Mouse (Mus musculus) CD4-positive, CD25-positive, alpha-beta regulatory T cell (primary cell): Measurements from ENCODE around the gene Cd5l. TPM values are rescaled to one million over a fixed set of nuclear protein-coding genes. Genes with fewer than 3 reads are reported as not detected.

Experiments used
- polyA plus RNA-seq: library from polyadenylated mRNA; unstranded; fragments of 100-300 nt; shearing (Covaris generic); gene quantifications from one replicate; pipeline ENCODE4 v1.2.1, GENCODE M21; 2017

Cd5l gene
- polyA plus RNA-seq = 0.91 TPM

GRCm38 (mm10) chr3:87357581-87357980 lies at the start of gene Cd5l:
Cd5l (plus strand) TSS chr3:87357881.

GRCm38 (mm10) chr3:87376195-87377165 lies 18.8 kb downstream of the Cd5l start, which contains the start of gene Fcrl1:
Fcrl1 (plus strand) TSS chr3:87376387.

Other genes with a start within 250 kb of the Cd5l start
- gene Kirrel, start 183.1 kb upstream of the Cd5l start, polyA plus RNA-seq = 0.08 TPM
- not detected for gene Fcrls, start 94.1 kb upstream of the Cd5l start, polyA plus RNA-seq
- gene Fcrl1, start 18.5 kb downstream of the Cd5l start, polyA plus RNA-seq = 13.1 TPM
- gene Fcrl5, start 77.9 kb downstream of the Cd5l start, polyA plus RNA-seq = 0.30 TPM
- 45.9 TPM for gene Etv3, start 167.5 kb downstream of the Cd5l start, polyA plus RNA-seq